Mouse (Mus musculus) liver, embryonic 14.5 days (tissue): Measurements from ENCODE around the gene Hcst. TPM values are rescaled to one million over a fixed set of nuclear protein-coding genes. Genes with fewer than 3 reads are reported as not detected.

Experiments
- ATAC-seq: fragments of 200-750 bp; cut with Nextera tagmentation; 2 replicates; pipeline ENCODE4 v1.8.0; 2017; ENCODE audit warnings: moderate number of reproducible peaks, mild to moderate bottlenecking, moderate library complexity; ENCODE audit not compliant: insufficient read depth
- DNase-seq, 3 experiments: peaks; one replicate each; pipeline ENCODE4 v3.0.0-alpha.2; 2012 to 2013; ENCODE audit warnings: low read depth in 3 of 3, low spot score in 3 of 3
- H3K27ac ChIP-seq: fragments of 300-500 bp; sonication (generic); 2 replicates; pipeline ENCODE4 v1.5.1; 2014; ENCODE audit warnings: moderate library complexity, mild to moderate bottlenecking, control low read depth, inconsistent platforms
- H3K27me3 ChIP-seq: fragments of 300-500 bp; sonication (generic); 2 replicates; pipeline ENCODE4 v1.6.1; 2014; ENCODE audit warnings: mild to moderate bottlenecking, low read length, moderate library complexity; ENCODE audit not compliant: control insufficient read depth, insufficient read depth
- H3K36me3 ChIP-seq: fragments of 300-500 bp; sonication (generic); replicated peaks from 2 replicates; pipeline ENCODE4 v1.6.1; 2014; ENCODE audit warnings: low read depth; ENCODE audit not compliant: control insufficient read depth, insufficient read depth
- H3K4me1 ChIP-seq, 2 experiments: fragments of 200-500 bp in 1 of 2; fragments of 300-500 bp in 1 of 2; sonication (generic) in 1 of 2; replicated peaks; 2 replicates each; pipeline ENCODE4 v1.6.1; 2012 to 2014; ENCODE audit warnings: antibody characterized with exemption in 1 of 2, inconsistent platforms in 1 of 2, low read length in 1 of 2; ENCODE audit not compliant: control insufficient read depth in 2 of 2, insufficient read depth in 2 of 2
- H3K4me2 ChIP-seq: fragments of 300-500 bp; sonication (generic); 2 replicates; pipeline ENCODE4 v1.6.1; 2014; ENCODE audit warnings: low read depth, mild to moderate bottlenecking, control low read depth, moderate library complexity
- H3K4me3 ChIP-seq, 2 experiments: fragments of 200-500 bp in 1 of 2; fragments of 300-500 bp in 1 of 2; sonication (generic) in 1 of 2; 2 replicates each; pipeline ENCODE4 v1.5.1; 2012 to 2014; ENCODE audit warnings: low read depth in 2 of 2, low read length in 2 of 2, mild to moderate bottlenecking in 2 of 2, control low read depth in 1 of 2, inconsistent platforms in 1 of 2, moderate library complexity in 1 of 2; ENCODE audit not compliant: insufficient read depth in 1 of 2
- H3K9ac ChIP-seq: fragments of 300-500 bp; sonication (generic); replicated peaks from 2 replicates; pipeline ENCODE4 v1.6.1; 2014; ENCODE audit warnings: mild to moderate bottlenecking, control low read depth, moderate library complexity
- H3K9me3 ChIP-seq: fragments of 300-500 bp; sonication (generic); 2 replicates; pipeline ENCODE4 v1.6.1; 2016; ENCODE audit warnings: low read length, mixed read lengths; ENCODE audit not compliant: control insufficient read depth
- CTCF ChIP-seq: IDR thresholded peaks from 2 replicates; pipeline ENCODE4 v1.5.1; 2016; ENCODE audit warnings: antibody characterized with exemption, low read depth, control low read depth
- EP300 ChIP-seq: IDR thresholded peaks from 2 replicates; pipeline ENCODE4 v1.6.1; 2016; ENCODE audit warnings: antibody characterized with exemption, low read depth
- WGBS: fragments of 180-500 bp; shearing (Covaris S2); extraction: QIAGEN DNeasy Blood & Tissue Kit; methylation state at CpG from one replicate; pipeline ENCODE4 v1.1.7; 2014; ENCODE audit not compliant: insufficient replicate concordance; 5-methylcytosine and 5-hydroxymethylcytosine counted together
- polyA plus RNA-seq, 2 experiments: library from polyadenylated mRNA; depleted of rRNA in 1 of 2; stranded (reverse) in 1 of 2; unstranded in 1 of 2; fragments of >200 nt; fragmentation: Nextera tagmentation in 1 of 2; extraction: Ambion mirVana in 1 of 2; gene quantifications; 2 replicates each; pipeline versions ENCODE4 v1.2.1 to v1.2.3; 2012 to 2014

Hcst gene
- polyA plus RNA-seq, 2 experiments, result 3.3 to 4.9 TPM

DNA sequence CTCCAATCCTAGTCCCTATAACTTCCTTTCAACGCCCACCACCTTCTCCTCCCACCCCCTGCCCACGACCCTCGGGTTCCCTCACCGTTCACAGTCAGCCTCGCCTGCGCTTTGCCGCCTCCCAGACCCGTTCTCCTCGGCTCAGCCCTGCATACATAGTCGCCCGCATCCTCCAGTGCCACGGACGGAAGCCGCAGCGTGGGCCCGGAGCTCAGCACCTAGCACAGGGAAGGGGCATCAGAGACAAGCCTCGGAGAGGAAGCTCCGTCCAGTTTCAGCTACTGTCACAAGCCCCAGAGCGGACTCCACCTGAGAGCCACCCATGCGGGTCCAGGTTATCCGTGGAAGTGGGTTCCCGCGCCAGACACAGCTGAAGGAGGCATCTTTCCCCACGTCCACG lies 33.7 kb upstream of the Hcst start:
- Histone ChIP-seq H3K4me1 (no peaks in the 10 kb centered on the region), H3K9ac (no peak overlapping the region), H3K36me3 (no peaks in the 10 kb centered on the region), H3K4me2 (no peak overlapping the region; the same call in 1 of the 2 replicates), H3K4me3 (no peak overlapping the region), H3K27ac (no peak overlapping the region), H3K27me3 (peaks cover 53% of the 10 kb centered on the region), H3K9me3 (no peaks in the 10 kb centered on the region)
- TF ChIP-seq CTCF, result no peak
- no peak for TF ChIP-seq EP300
- ATAC-seq, result no peak
- no peak for DNase-seq
- 18% methylated on average over 25 of the region's 25 CpGs for WGBS

GRCm38 (mm10) chr7:30450241-30450640 lies 30.6 kb upstream of the Hcst start:
- DNase-seq (no peak), ATAC-seq (no peak)
- 50% methylated on average over 7 of the region's 7 CpGs for WGBS
- TF ChIP-seq CTCF (no peak), EP300 (no peak)
- no peak overlapping the region for H3K27ac ChIP-seq
- peaks cover 31% of the 10 kb centered on the region for H3K27me3 ChIP-seq
- no peaks in the 10 kb centered on the region for H3K4me1 ChIP-seq
- H3K36me3 ChIP-seq, result no peaks in the 10 kb centered on the region
- H3K9me3 ChIP-seq, result no peaks in the 10 kb centered on the region
- H3K9ac ChIP-seq, result no peak overlapping the region
- H3K4me2 ChIP-seq, result no peak overlapping the region
- no peak overlapping the region for H3K4me3 ChIP-seq

DNA sequence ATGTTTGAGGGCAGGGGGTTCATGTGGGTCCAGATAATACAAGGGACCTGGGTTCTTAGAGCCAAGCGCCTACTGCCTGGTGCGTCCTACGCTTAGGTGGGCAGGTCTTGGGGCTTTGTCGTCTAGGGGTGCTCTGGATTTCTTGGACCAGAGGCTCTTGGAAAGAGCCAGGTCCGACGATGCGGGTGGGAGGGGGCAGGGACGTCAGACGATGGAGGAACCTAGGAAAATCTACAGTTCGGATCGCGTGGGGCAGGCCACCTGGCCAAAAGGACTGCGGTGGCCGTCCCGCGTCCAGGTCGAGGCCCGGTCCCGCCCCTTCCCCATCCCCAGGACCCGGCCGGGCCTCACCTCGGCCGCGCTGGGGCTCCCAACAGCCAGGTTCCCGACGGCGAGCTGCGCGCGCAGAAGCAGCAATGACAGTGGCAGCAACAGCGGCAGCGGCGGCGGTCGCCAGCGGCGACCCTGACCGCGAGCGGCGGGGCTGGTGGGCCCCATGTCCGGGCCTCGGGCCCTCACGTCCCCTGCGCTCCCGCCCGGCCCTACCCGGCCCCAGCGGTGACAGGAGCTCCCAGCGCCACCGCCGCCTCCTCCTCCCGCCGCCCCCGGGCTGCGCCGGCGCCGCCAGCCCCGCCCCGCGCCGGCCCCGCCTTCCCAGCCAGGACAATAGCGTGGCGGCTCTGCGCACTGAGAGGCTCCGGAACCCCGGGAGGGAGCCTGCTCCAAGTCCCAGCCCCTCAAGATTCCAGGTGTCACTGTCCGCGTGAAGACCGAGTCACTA lies 25.5 kb upstream of the Hcst start, which contains the start of gene Aplp1:
Gene Aplp1 (minus strand): TSS at position 565 of the 781 bp plus-strand sequence.
- Histone ChIP-seq H3K4me1 (no peaks in the 10 kb centered on the region; a peak in 1 of 4 replicates), H3K27me3 (peaks cover 25% of the 10 kb centered on the region), H3K4me2 (peak within 1 kb of the TSS; percentile 59), H3K36me3 (no peaks in the 10 kb centered on the region), H3K27ac (no peak within 1 kb of the TSS), H3K9ac (no peak within 1 kb of the TSS; the same call in 1 of the 2 replicates), H3K4me3 (peak within 1 kb of the TSS; percentile 31 to 58), H3K9me3 (no peaks in the 10 kb centered on the region)
- 1% methylated on average over 65 of the region's 72 CpGs for WGBS
- TF ChIP-seq CTCF, result no peak
- TF ChIP-seq EP300, result no peak
- DNase-seq, result no peak
- peak; percentile 55 for ATAC-seq

DNA sequence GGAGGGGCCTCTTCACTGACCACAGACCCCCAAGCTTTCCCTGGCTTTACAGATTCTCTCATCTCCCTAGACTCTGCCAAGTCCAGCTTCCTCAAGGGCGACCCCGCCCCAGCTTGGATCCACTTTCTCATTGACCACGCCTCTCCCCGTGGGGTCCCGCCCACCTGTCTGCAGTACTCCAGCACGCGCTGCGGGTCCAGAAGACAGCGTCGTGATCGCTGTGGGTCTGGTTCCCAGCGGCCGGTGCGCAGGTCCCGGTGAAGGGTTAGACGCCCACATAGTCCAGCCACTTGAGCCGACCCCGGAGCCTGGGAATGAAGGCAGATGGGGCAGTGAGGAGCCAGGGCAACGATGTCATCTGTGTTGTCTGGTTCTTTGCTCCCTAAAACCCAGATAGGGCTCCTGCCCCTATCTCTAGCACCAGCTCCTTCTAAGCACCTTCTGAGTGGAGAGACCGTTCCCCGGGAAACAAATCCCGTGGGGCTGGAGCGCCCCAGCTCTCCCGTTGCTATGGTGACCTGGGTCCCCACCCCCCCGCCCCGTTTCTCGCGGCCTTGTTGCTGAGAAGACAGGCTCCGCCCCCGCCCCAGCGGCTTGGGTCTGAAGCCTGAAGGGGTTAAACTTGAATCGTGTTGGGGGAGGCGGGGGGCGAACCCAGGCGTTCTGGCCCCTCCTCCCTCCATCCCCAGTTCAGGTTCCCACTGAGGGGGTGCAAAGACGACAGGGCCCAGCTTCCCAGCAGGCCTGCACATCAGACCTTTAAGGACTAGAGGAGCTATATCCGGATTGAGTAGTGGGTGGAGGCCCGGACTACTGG lies 24.7 kb upstream of the Hcst start:
- ATAC-seq (no peak), DNase-seq (no peak)
- no peaks in the 10 kb centered on the region; a peak in 1 of 4 replicates for H3K4me1 ChIP-seq
- no peaks in the 10 kb centered on the region for H3K36me3 ChIP-seq
- 2% methylated on average over 38 of the region's 38 CpGs for WGBS
- H3K4me2 ChIP-seq, result peak overlapping the region; percentile 59
- TF ChIP-seq CTCF, result no peak
- no peak for TF ChIP-seq EP300
- peak overlapping the region; percentile 24 to 58; a peak in 3 of 4 replicates for H3K4me3 ChIP-seq
- H3K27me3 ChIP-seq, result peaks cover 25% of the 10 kb centered on the region
- H3K27ac ChIP-seq, result no peak overlapping the region
- no peak overlapping the region for H3K9ac ChIP-seq
- H3K9me3 ChIP-seq, result no peaks in the 10 kb centered on the region

- no peak for TF ChIP-seq EP300
- no peak for TF ChIP-seq CTCF
- H3K27me3 ChIP-seq, result peaks cover 25% of the 10 kb centered on the region
- no peaks in the 10 kb centered on the region for H3K9me3 ChIP-seq
- no peak for DNase-seq
- H3K4me1 ChIP-seq, result no peaks in the 10 kb centered on the region; a peak in 1 of 4 replicates
- ATAC-seq, result no peak
- no peaks in the 10 kb centered on the region for H3K36me3 ChIP-seq
- no peak overlapping the region for H3K4me3 ChIP-seq
- WGBS, result 19% methylated on average over 9 of the region's 9 CpGs
- H3K9ac ChIP-seq, result no peak overlapping the region
- H3K4me2 ChIP-seq, result no peak overlapping the region; the same call in 1 of the 2 replicates
- H3K27ac ChIP-seq, result no peak overlapping the region
Measured at GRCm38 (mm10) chr7:30443696-30444095, 24.0 kb upstream of the Hcst start.
